Mouse (Mus musculus): ENCODE results near the gene Actr3b. TPM values are rescaled to one million over a fixed set of nuclear protein-coding genes. Genes with fewer than 3 reads are reported as not detected.
"Not testable (repeated sequence)": the region's sequence is repeated elsewhere in the genome, so short reads cannot be mapped to it uniquely, and the experiment has no call there.

Gene Actr3b
- 0.16 and 0.34 TPM in 2 replicates for polyA plus RNA-seq (2012; rRNA removed)

- 3% methylated on average over 45 of the region's 45 CpGs for WGBS
- Histone ChIP-seq H3K27ac (ENCODE audit: insufficient read depth, low read depth, low read length) (no peak within 1 kb of the TSS), H3K4me3 (ENCODE audit: insufficient read depth, low read depth, low read length) (peak within 1 kb of the TSS; percentile 76), H3K27me3 (replicated peaks; ENCODE audit: control insufficient read depth, insufficient read depth, low read length) (no peaks in the 10 kb centered on the region), H3K36me3 (ENCODE audit: control insufficient read depth, insufficient read depth, low read length) (no peaks in the 10 kb centered on the region), H3K4me1 (ENCODE audit: control insufficient read depth, insufficient read depth, low read length) (no peaks in the 10 kb centered on the region)
- DNase-seq = peak; percentile 87
- TF ChIP-seq CTCF (conservative IDR thresholded peaks at IDR 0.05; ENCODE audit: insufficient read depth, insufficient read length, low read depth, low read length) = no peak
- no peak for TF ChIP-seq POLR2A (IDR thresholded peaks at IDR 0.05; ENCODE audit: low read depth, low read length)
These were observed at the start of gene Actr3b for GRCm38 (mm10) chr5:25759460-25760409. Gene Actr3b (plus strand): TSS chr5:25759997.

GRCm38 (mm10) chr5:25713001-25713706, 46.6 kb upstream of the Actr3b start:
- not testable (repeated sequence) for H3K27ac ChIP-seq (ENCODE audit: insufficient read depth, low read depth, low read length); H3K36me3 ChIP-seq (ENCODE audit: control insufficient read depth, insufficient read depth, low read length); DNase-seq; H3K27me3 ChIP-seq (replicated peaks; ENCODE audit: control insufficient read depth, insufficient read depth, low read length); H3K4me3 ChIP-seq (ENCODE audit: insufficient read depth, low read depth, low read length); H3K4me1 ChIP-seq (ENCODE audit: control insufficient read depth, insufficient read depth, low read length)
- 89% methylated on average over 4 of the region's 4 CpGs for WGBS

GRCm38 (mm10) chr5:25719390-25719789, 40.4 kb upstream of the Actr3b start:
- 92% methylated on average over 4 of the region's 4 CpGs for WGBS
- Histone ChIP-seq H3K27ac (ENCODE audit: insufficient read depth, low read depth, low read length) (no peak overlapping the region), H3K27me3 (replicated peaks; ENCODE audit: control insufficient read depth, insufficient read depth, low read length) (no peaks in the 10 kb centered on the region), H3K4me1 (ENCODE audit: control insufficient read depth, insufficient read depth, low read length) (no peaks in the 10 kb centered on the region), H3K4me3 (ENCODE audit: insufficient read depth, low read depth, low read length) (no peak overlapping the region), H3K36me3 (ENCODE audit: control insufficient read depth, insufficient read depth, low read length) (no peaks in the 10 kb centered on the region)
- no peak for DNase-seq
- TF ChIP-seq POLR2A (IDR thresholded peaks at IDR 0.05; ENCODE audit: low read depth, low read length) (no peak), CTCF (conservative IDR thresholded peaks at IDR 0.05; ENCODE audit: insufficient read depth, insufficient read length, low read depth, low read length) (no peak)

- H3K27me3 ChIP-seq (replicated peaks; ENCODE audit: control insufficient read depth, insufficient read depth, low read length) = no peaks in the 10 kb centered on the region
- no peaks in the 10 kb centered on the region for H3K4me1 ChIP-seq (ENCODE audit: control insufficient read depth, insufficient read depth, low read length)
- H3K4me3 ChIP-seq (ENCODE audit: insufficient read depth, low read depth, low read length) = no peak overlapping the region
- no peaks in the 10 kb centered on the region for H3K36me3 ChIP-seq (ENCODE audit: control insufficient read depth, insufficient read depth, low read length)
- TF ChIP-seq POLR2A (IDR thresholded peaks at IDR 0.05; ENCODE audit: low read depth, low read length) (no peak), CTCF (conservative IDR thresholded peaks at IDR 0.05; ENCODE audit: insufficient read depth, insufficient read length, low read depth, low read length) (no peak)
- WGBS = 82% methylated on average over 2 of the region's 2 CpGs
- DNase-seq = no peak
- H3K27ac ChIP-seq (ENCODE audit: insufficient read depth, low read depth, low read length) = no peak overlapping the region
These were observed 36.8 kb upstream of the Actr3b start for GRCm38 (mm10) chr5:25723016-25723415.

- no peak for DNase-seq
- H3K36me3 ChIP-seq (ENCODE audit: control insufficient read depth, insufficient read depth, low read length) = no peaks in the 10 kb centered on the region
- no peaks in the 10 kb centered on the region for H3K4me1 ChIP-seq (ENCODE audit: control insufficient read depth, insufficient read depth, low read length)
- no peak overlapping the region for H3K27ac ChIP-seq (ENCODE audit: insufficient read depth, low read depth, low read length)
- no peaks in the 10 kb centered on the region for H3K27me3 ChIP-seq (replicated peaks; ENCODE audit: control insufficient read depth, insufficient read depth, low read length)
- 40% methylated on average over 1 of the region's 1 CpGs for WGBS
- H3K4me3 ChIP-seq (ENCODE audit: insufficient read depth, low read depth, low read length) = no peak overlapping the region
- TF ChIP-seq POLR2A (IDR thresholded peaks at IDR 0.05; ENCODE audit: low read depth, low read length) (no peak), CTCF (conservative IDR thresholded peaks at IDR 0.05; ENCODE audit: insufficient read depth, insufficient read length, low read depth, low read length) (no peak)
These were observed 35.6 kb upstream of the Actr3b start for GRCm38 (mm10) chr5:25724134-25724675.

GRCm38 (mm10) chr5:25734318-25734717, 25.5 kb upstream of the Actr3b start:
- Histone ChIP-seq H3K36me3 (ENCODE audit: control insufficient read depth, insufficient read depth, low read length) (no peaks in the 10 kb centered on the region), H3K27me3 (replicated peaks; ENCODE audit: control insufficient read depth, insufficient read depth, low read length) (no peaks in the 10 kb centered on the region), H3K27ac (ENCODE audit: insufficient read depth, low read depth, low read length) (no peak overlapping the region), H3K4me3 (ENCODE audit: insufficient read depth, low read depth, low read length) (no peak overlapping the region), H3K4me1 (ENCODE audit: control insufficient read depth, insufficient read depth, low read length) (no peaks in the 10 kb centered on the region)
- TF ChIP-seq POLR2A (IDR thresholded peaks at IDR 0.05; ENCODE audit: low read depth, low read length) = no peak
- peak; percentile 76 for TF ChIP-seq CTCF (conservative IDR thresholded peaks at IDR 0.05; ENCODE audit: insufficient read depth, insufficient read length, low read depth, low read length)
- peak; percentile 28 for DNase-seq
- WGBS = 12% methylated on average over 1 of the region's 1 CpGs

GRCm38 (mm10) chr5:25735861-25736260, 23.9 kb upstream of the Actr3b start:
- Histone ChIP-seq H3K4me3 (ENCODE audit: insufficient read depth, low read depth, low read length) (no peak overlapping the region), H3K36me3 (ENCODE audit: control insufficient read depth, insufficient read depth, low read length) (no peaks in the 10 kb centered on the region), H3K4me1 (ENCODE audit: control insufficient read depth, insufficient read depth, low read length) (no peaks in the 10 kb centered on the region), H3K27me3 (replicated peaks; ENCODE audit: control insufficient read depth, insufficient read depth, low read length) (no peaks in the 10 kb centered on the region), H3K27ac (ENCODE audit: insufficient read depth, low read depth, low read length) (no peak overlapping the region)
- DNase-seq = no peak
- TF ChIP-seq POLR2A (IDR thresholded peaks at IDR 0.05; ENCODE audit: low read depth, low read length) = no peak
- no peak for TF ChIP-seq CTCF (conservative IDR thresholded peaks at IDR 0.05; ENCODE audit: insufficient read depth, insufficient read length, low read depth, low read length)
- 79% methylated on average over 2 of the region's 2 CpGs for WGBS

All from kidney, adult 2 months (tissue).